Mouse (Mus musculus): ENCODE results near the gene Fxn.

The Fxn gene

DNA sequence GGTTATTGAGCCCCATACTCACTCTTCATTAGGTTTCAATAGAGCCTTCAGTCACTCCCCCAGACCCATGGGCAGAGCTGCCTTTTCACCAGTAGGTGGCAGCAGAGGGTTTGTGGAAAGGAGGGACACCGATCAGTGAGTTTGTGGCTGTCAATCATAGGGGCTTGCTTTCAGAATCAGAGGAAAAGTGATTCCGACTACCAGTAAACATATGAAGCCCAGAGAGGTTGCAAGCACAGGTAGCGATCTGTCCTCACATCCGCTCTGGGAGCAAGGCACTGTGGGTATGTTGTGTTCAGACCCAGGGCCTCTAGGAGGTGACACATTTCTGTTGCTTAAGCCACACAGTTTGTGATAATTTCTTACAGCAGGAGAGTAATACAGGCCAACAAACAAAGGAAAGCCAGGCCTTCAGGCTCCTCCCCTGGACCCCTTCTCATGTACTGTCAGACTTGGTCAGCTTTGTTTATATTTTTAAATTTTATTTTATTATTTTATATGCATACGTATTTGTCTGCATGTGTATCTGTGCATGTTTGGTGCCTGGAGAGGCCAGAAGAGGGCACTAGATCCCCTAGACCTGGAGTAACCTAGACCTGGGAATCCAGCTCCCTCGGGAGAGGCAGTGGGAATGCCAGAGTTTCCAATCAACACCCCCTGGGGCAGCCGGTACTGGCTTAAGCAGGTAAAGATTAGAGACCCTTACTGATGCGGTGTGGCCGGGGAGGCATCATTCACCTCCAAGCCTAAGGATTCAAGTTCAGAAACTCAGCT, 20.8 kb upstream of the Fxn start:
- DNase-seq (ENCODE audit: low spot score in 2 of 2) = peak; percentile 47 to 77

GRCm38 (mm10) chr19:24293537-24293936, 13.1 kb upstream of the Fxn start:
- no peak for DNase-seq (ENCODE audit: low spot score in 2 of 2)

DNA sequence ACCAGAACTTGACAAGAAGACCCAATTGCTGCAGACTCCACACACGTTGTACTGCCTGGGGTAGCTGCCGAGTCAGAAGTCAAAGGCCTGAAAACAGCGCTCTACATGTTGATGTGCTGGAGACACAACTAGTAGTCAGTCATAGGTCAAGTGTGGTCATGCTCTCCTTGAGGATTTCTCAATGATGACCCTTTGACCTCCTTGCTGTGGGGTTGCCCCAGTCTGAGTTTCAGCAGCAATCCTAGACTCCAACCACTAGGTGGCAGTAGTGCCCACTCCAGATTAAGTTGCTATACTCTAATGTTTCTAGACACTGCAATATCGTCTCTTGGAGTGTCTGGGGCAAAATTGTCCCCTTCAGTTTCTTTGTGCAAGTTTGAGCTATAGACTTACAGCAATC, 3.8 kb upstream of the Fxn start:
- no peak for DNase-seq (ENCODE audit: low spot score in 2 of 2)

GRCm38 (mm10) chr19:24281288-24281980, 1.0 kb upstream of the Fxn start:
- no peak for DNase-seq (ENCODE audit: low spot score in 2 of 2)

DNA sequence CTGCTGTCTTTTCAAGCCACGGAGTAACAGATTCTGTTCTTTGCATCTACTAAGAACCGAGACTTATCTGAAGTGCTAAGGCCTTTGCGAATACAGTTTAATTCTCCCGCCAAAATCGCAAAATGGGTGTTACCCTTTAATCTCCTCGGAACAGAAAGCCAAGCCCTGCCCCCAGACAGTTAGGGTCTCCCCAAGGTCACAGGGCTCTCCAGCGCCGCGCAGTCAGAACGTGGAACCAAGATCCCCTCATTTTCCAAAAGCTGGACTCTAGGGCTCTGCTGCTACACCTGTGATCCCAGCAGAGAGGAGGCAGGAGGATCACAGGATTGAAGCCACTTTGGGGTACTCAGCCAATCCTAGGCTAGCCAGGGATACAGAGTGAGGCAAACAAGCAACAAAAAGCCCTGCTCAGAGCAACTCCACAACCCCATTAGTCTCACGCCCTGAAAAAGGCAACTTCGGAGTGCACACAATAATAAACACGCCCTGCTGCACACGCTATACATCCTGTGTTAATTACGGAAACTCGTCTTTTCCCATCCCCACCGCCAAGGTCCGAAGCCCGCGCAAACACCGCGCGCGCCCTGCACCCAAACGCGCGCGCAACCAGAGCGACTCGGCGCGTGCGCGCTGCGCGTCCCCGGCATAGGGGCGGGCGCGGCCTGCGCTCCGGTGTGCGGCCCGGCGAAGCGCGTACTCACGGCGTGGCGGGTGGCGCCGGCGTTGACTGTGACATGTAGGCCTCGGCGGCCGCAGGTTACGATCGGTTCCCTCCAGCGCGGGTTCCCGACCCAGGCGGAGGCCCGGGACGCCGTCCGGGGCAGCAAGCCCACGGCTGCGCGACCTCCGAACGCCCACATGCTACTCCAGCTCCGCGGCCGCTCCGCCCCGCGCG, 452 bp downstream of the Fxn start:
- peak; percentile 75 to 78 for DNase-seq (ENCODE audit: low spot score in 2 of 2)

DNA sequence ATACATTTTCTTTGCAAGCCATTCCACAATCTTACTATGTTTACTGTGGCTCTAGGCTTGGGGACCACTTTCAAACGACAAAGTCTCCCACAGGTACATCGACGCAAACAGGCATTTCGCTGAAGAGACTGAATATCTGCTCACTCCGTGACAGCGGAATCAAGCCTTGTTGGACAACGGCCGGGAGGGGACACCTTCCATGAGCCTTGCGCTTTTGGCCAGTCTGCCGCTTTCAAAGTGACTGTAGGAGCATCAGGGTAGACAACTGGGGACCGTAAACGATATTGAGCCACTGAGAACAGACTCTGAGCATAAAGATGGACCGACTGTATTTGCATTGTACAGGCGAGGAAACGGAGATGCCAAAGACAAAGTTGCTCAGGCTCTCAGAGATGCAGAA, 1.5 kb downstream of the Fxn start:
- no peak for DNase-seq (ENCODE audit: low spot score in 2 of 2)

DNA sequence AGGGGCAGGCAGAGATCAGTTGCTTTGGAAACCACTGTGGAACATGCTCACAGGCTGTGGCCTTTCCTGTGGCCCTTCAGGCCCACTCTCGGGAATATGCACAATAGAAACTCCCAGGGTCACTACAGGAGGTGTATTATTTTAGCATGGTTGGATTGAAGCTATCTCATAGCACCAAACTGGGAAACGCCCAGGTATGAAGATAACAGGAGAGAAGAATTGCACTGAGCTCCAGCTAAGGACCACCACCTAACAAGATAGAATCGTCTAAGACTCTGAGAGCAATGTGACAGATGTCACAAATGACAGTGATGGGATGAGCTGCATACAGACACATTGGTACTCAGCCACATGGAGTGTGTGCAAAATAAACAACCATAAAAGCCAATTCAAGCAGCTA, 6.1 kb downstream of the Fxn start:
- DNase-seq (ENCODE audit: low spot score in 2 of 2) = no peak

DNA sequence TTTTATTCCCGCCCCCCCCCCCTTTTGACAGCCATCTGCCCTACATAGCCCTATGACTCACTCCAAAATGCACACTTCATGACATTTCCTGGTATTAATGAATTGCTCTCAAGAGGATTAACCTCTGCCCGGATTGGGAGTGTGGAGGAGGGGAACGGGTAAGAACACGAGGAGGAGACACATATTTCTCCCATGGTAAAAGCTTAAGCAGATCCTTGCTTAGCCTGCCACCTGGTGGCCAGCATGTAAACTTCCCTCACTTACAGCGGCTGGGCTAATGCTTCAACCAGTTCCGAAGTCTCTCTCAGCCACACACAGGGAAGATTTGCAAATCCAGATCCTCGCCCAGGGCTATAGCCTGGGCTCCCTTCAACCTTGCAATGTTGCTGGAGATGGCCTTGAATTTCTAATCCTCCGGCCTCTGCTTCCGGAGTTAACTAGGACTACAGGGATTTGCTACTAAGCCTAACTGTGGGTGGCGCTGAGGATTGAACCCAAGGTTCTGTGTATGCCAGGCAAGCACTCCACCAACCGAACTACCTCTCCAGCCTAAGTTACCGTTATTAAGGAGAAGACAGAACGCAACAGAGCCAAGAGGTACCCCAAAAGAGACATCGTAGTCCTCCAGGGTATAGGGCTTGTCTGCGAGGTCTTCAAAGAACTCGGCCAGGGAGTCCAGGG, 8.5 kb downstream of the Fxn start:
- DNase-seq (ENCODE audit: low spot score in 2 of 2) = peak; percentile 74 to 81

DNA sequence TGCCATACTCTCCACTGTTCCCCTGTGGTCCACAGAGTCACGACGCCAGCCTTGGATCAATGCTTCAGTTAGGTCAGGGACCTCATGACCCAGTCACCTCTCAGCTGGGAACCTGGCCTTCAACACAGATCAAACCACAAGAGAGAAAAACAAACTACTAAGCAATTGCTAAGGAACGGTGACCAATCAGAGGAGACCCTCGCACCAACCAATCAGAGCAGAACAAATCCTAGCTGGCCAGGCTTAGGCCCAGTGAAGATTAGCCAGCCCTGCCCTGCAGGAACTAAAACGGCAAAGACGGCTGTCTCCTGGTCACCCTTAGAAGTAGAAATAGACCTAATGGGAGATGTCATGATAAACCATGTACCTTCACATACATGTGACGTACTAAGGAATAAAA, 9.1 kb downstream of the Fxn start:
- no peak for DNase-seq (ENCODE audit: low spot score in 2 of 2)

DNA sequence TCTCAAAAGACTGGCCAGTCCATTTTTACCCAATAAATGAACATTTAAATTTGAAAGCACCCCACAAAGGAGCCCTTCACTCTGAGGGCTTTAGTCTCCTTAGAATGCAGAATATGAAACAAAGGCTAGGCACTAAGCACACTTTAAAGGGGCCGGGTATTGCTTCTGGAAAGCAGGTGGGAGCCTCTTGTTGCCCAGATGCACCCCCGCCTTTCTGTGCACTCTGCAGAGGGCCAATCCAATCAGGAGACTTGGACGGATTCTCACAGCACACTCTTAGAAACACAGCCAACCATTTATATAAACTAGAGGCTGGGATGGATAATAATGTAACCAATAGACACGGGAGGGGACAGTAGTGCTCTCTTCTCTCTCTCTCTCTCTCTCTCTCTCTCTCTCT, 11.9 kb downstream of the Fxn start:
- DNase-seq (ENCODE audit: low spot score in 2 of 2) = no peak

DNA sequence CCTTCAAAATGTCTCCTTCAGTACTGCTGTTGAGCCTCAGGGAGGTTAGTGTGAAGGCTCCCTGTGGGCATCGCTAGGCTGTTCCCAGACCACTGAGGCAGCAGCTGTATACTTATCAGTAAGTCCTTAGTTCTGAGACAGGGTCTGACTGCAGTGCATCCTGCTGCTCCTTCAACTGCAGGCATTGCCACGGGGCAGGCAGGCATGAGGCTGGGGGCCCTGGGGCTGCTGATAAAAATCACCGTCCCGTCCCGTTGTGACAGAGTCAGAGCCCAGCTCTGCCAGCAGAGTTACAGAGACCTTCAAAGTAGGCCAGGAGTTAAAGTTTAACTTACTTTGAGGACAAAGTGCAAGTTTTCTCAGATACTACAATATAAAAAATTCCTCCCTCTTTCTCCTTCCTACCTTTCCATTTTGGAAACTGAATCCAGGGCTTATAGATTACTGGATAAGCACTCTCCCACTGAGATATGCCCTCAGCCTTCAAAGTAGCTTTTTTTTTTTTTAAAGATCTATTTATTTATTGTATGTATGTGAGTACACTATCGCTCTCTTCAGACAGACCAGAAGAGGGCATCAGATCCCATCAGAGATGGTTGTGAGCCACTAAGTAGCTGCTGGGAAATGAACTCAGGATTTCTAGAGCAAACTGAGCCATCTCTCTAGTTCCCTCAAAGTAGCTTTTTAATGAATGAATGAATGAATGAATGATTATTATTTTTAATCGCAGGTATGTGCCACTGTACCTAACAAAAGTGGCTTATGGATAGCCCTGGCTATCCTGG, 14.2 kb downstream of the Fxn start:
- no peak for DNase-seq (ENCODE audit: low spot score in 2 of 2)

GRCm38 (mm10) chr19:24264991-24265390, 15.4 kb downstream of the Fxn start:
- DNase-seq (ENCODE audit: low spot score in 2 of 2) = peak; percentile 53 to 85

- no peak for DNase-seq (ENCODE audit: low spot score in 2 of 2)
Measured at GRCm38 (mm10) chr19:24262736-24263135, 17.7 kb downstream of the Fxn start.

- DNase-seq (ENCODE audit: low spot score in 2 of 2) = no peak
Measured at GRCm38 (mm10) chr19:24259390-24260351, 20.7 kb downstream of the Fxn start.

- no peak for DNase-seq (ENCODE audit: low spot score in 2 of 2)
Measured at GRCm38 (mm10) chr19:24258368-24258767, 22.0 kb downstream of the Fxn start.

DNA sequence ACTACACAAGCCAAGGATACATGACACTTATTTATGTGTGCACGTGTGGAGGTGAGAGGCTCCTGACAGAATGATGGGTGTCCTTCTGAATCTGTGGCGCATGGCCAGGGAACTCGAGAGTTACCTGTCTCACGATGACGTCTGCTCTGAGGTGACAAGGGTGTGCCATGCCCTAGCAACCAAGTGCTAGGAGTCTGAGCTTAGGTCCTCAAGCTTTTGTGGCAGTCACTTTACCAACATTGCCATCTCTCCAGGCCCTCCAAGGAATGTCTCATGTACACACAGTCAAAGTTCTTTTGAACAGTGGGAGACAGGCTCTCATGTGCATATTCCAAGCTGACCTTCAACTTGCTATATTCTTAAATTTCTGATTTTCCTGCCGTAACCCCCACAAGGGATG, 22.4 kb downstream of the Fxn start:
- DNase-seq (ENCODE audit: low spot score in 2 of 2) = no peak

DNA sequence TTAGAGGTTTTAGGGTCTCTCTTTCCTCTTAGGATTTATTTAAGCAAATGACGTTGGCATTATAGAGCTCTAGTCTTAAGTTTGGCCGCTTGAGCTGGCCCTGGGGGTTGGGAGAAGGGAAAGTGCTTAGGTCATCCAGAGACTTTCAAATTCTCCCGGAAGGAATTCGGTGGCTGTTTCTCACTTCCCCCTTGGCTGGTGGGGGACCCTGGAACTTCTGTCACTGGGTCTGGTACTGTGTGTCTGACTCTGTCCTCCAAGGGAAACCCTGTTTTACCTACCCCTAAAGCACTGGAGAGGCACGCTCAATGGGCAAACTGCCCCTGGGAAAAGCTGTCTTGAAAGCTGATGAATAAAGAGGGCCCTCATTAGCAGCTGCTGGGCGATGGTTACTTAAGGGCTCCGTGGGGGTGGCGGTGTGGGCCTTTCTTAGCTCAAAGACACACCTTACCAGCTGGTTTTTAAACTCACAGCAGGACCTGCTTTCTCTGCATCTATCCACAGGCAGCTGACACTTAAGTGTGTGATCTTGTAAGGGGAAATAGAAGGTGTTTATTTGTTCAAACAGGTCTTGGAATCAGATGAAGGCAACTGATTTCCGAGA, 26.6 kb downstream of the Fxn start:
- no peak for DNase-seq (ENCODE audit: low spot score in 2 of 2)

DNA sequence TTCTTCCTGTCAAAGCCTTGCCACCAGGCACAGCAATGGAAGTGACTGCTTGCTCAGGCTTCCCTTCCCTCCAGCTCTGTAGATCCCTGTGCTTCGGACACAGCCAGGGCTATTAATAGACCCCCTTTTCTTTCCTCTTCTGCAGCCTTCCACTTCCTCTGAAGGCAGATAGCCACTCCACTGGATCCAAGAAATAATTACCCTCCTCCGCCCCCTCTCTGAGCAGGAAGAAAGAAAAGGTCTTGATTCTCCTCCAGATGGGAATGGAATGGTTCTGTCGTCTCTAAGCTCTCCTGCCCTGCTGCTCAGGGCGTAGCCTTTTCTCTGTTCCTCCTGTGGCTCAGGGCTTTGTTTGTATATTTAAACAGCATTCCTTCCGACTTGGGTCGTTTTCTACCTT, 28.5 kb downstream of the Fxn start:
- no peak for DNase-seq (ENCODE audit: low spot score in 2 of 2)

DNA sequence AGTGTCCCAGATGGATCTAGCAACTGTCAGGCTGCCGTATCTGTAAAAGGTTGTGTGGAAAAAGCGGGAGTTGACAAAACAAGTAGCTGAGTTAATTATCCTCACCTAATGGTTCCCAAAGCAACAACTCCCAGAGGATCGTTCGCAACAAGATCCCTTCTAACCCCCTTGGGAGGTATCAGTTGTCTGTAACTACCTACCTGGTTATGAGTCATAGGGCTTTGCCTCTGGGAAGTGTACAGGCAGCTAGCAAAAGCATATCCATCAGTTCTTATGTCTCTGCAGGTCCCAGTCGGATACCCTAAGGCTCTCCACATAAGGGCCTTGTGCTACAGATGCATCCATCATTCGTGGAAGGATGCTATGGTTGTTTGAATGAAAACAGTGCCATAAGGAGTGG, 37.1 kb downstream of the Fxn start:
- DNase-seq (ENCODE audit: low spot score in 2 of 2) = no peak

Data from urinary bladder, postnatal 4 days (tissue).